Mouse (Mus musculus) thymus, postnatal 25 days (tissue): ENCODE results near the gene Zmynd10.
A peak's percentile ranks its signal among the peaks of the same experiment; 100 is the strongest.
"Not testable (repeated sequence)": the region's sequence is repeated elsewhere in the genome, so short reads cannot be mapped to it uniquely, and the experiment has no call there.

Experiments
- DNase-seq: peaks from one replicate; pipeline ENCODE4 v3.0.0; 2022

Gene Zmynd10

DNA sequence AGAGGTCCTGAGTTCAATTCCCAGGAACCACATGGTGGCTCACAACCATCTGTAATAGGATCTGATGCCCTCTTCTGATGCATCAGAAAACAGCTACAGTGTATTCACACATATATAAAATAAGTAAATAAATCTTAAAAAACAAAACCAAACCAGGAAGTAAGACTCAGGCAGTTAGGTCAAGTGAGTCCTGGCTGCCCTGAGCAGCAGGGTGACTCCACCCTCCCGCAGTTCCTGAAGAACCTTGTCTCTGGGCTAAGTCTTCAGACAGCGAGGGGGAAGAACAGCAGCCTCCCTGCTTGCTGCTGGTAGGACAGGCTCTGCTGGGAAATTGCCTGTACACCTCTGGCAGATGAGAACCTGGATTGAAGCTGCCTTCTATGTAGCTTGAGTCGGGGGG, 9.2 kb downstream of the Zmynd10 start:
- DNase-seq, result no peak

GRCm38 (mm10) chr9:107563029-107563581, 16.0 kb downstream of the Zmynd10 start, which contains the start of gene Tusc2:
TSS of gene Tusc2 (plus strand) at chr9:107563255.
- peak; percentile 93 for DNase-seq

GRCm38 (mm10) chr9:107565556-107565955, 18.5 kb downstream of the Zmynd10 start:
- not testable (repeated sequence) for DNase-seq

- DNase-seq, result peak; percentile 79
These were observed 19.1 kb downstream of the Zmynd10 start for GRCm38 (mm10) chr9:107566041-107566709.

DNA sequence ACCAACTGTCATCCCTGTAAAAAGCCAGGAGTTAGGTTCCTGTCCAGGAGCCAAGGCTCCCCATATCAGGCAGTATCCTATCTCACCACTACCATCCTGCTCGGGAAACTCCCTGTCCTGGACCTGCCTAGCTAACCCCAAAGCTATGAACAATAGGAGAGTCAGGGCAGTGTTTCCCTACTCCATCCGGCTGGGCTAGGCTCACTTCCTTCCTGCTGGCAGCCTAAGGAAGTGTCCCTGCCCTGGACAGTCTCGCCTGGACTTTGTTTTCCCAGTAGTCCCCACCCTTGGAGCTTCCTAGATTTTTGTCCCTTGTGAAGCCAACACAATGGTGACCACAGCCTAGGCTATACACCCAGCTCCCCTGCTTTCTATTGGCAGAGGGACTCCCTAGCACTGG, 19.8 kb downstream of the Zmynd10 start:
- DNase-seq, result no peak

- DNase-seq, result peak; percentile 2
These were observed 20.7 kb downstream of the Zmynd10 start, which contains the start of gene Hyal2 for GRCm38 (mm10) chr9:107567702-107568319. TSS of gene Hyal2 (plus strand) at chr9:107567945.

GRCm38 (mm10) chr9:107568331-107569261, 21.5 kb downstream of the Zmynd10 start:
- DNase-seq, result peak; percentile 85

GRCm38 (mm10) chr9:107569270-107569669, 22.2 kb downstream of the Zmynd10 start:
- no peak for DNase-seq

- peak; percentile 10 for DNase-seq
These were observed 22.9 kb downstream of the Zmynd10 start for GRCm38 (mm10) chr9:107570016-107570415.

DNA sequence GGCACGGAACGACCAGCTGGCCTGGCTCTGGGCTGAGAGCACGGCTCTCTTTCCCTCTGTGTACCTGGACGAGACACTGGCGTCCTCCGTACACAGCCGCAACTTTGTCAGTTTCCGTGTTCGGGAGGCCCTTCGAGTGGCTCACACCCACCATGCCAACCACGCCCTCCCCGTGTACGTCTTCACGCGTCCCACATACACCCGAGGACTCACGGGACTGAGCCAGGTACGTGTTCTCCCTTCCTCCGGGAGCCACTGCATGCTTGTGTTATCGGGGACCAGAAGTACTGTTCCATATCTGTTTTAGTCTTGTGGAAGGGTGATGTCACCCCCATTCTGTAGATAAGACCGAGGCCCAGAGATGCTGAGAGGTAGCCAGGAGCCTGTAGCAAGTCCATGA, 23.7 kb downstream of the Zmynd10 start:
- DNase-seq, result no peak

- DNase-seq, result no peak
These were observed 24.6 kb downstream of the Zmynd10 start for GRCm38 (mm10) chr9:107571534-107572326.

DNA sequence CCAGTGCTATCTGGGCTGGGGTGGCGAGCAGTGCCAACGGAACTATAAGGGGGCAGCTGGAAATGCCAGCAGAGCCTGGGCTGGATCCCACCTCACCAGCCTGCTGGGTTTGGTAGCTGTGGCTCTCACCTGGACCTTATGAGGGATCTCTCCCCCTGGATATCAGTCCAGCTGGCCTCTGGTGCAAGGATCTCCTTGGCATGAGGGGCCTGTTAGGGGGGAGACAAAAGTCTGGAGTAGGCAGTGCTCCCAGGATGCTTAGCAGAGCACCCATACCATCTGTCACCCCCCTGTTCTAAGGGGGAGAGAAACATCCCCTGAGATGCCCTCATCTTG, 25.2 kb downstream of the Zmynd10 start:
- no peak for DNase-seq

DNA sequence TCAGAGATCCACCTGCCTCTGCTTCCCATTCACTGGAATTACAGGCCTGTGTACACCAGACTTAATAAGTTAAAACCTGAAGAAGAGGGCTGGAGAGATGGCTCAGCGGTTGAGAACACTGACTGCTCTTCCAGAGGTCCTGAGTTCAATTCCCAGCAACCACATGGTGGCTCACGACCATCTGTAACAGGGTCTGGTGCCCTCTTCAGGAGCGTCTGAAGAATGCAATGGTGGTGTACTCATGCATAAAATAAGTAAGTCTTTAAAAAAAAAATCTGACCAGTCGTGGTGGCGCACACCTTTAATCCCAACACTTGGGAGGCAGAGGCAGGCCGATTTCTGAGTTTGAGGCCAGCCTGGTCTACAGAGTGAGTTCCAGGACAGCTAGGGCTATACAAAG, 26.7 kb downstream of the Zmynd10 start:
- not testable (repeated sequence) for DNase-seq

DNA sequence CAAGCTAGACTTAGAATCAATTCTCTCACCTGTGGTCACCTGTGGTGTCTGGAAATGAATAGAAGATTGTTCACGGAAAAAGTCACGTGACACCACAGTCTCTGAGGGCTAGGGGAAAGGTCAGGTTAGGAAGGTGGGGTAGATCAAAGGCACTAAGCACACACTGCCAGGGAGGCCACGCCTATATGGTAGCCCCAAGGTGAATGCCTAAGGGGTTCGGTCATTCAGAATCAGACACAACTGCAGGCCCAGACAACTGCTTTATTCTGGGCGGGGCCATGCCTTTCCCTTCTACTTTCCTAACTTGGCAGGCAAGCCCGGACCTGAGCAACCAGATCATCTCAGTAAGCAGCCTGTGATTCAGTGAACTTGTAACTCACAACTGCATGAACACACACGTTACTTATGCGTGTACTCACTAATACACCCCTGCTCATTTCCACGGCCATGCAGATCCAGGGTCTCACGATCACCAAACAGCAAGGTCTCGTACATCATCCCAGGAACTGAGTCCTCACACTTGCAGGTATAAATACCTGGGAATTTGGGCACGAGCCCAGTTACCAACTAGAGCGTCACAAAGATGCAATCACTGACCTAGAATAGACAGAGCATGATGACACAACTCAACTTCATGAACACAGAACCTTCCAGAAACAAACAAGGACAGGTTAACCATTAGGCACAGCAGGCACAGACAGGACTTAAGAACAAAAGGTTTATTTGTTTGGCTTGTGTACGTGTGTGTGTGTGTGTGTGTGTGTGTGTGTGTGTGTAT, 28.7 kb downstream of the Zmynd10 start:
- DNase-seq, result no peak

DNA sequence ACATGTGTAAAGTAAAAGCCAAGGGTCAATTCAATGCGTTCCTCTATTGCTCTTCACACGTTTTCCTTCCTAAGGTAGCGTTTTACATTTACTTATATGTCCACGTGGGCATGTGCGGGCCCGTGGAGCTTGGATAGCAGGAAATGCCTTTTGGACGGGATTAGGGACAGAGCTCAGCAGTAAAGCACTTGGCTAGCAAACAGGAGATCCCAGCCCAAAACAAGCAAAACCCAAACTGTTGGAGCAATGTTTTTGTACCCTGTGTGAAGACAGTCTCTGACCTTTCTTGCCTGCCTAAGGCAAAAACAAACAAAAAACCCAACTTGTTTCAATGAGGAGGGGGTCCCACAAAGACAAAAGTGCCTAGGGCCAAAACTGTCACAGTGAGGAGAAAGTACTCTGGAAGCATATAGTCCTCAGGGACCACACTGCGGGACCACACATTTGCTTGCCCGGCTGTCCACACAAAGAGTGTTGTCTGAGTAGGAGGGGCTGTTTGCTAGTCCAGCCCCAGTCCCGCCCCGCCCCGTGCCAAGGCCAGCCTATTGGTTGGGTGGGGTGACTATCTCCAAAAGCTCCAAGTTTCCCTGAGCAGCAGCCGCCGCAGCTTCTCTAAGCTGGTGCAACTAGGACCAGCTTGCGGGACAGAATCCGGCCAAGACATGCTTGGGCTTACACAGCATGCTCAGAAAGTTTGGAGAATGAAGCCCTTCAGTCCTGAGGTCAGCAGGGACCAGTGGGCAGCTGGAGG, 29.4 kb downstream of the Zmynd10 start, which contains the start of gene Hyal1:
Gene Hyal1 (plus strand): TSS at position 571 of the 751 bp plus-strand sequence.
- DNase-seq, result no peak

GRCm38 (mm10) chr9:107577871-107578270, 30.8 kb downstream of the Zmynd10 start:
- no peak for DNase-seq

DNA sequence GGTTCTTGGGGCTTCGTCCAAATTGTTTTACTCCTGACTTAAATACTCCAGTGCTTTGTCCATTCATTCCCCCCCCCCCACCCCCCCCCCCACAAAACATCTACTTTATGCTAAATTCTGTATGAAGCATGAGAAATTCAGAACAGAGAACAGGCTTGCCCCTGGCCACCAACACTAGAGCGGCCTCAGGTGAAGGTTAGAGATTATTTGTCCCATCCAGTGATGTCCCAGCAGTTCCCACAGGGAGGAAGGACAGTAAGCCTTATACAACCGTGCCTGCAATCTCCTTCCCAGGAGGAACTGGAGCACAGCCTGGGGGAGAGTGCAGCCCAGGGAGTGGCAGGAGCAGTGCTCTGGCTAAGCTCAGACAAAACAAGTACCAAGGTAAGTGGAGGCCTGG, 31.5 kb downstream of the Zmynd10 start, which contains the start of gene Naa80:
Gene Naa80 (plus strand): TSS at position 301 of the 400 bp plus-strand sequence.
- no peak for DNase-seq

DNA sequence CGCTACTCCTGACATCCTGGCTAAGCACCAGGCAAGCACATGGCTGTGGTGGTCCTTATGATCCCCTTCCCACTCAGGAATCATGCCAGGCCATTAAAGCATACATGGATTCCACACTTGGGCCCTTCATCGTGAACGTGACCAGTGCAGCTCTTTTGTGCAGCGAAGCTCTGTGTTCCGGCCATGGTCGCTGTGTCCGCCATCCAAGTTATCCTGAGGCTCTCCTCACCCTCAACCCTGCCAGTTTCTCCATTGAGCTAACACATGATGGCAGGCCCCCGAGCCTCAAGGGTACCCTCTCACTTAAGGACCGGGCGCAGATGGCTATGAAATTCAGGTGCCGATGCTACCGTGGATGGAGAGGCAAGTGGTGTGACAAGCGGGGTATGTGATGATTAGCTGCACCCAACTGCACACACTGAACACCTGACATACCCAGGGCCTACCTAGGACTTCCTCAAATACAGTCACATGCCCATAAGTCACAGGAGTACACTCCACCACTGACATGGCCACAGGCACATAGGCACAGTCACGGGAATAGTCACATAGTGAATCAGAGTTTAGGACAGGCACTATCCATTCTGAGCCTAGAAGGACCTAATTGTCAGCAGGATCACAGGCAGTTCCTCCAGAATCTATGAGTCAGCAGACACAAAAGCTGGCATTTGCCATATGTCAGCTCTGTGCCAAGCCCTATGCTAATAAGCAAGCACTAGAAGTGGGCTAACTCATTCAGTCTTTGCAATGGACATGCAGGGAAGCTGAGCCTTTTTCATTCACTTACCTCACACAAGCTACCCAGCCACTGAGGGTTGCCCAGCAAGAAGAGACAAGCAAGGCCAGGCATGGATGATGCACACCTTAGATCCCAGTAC, 32.2 kb downstream of the Zmynd10 start:
- DNase-seq, result no peak

GRCm38 (mm10) chr9:107580501-107581317, 33.6 kb downstream of the Zmynd10 start, which contains the start of gene Hyal3:
TSS of gene Hyal3 (plus strand) at chr9:107580818.
- peak; percentile 87 for DNase-seq
